Mouse (Mus musculus) limb, embryonic 11.5 days (tissue): Measurements from ENCODE around the gene Cox10. TPM values are rescaled to one million over a fixed set of nuclear protein-coding genes. Genes with fewer than 3 reads are reported as not detected.

Experiments used
- ATAC-seq: fragments of 200-750 bp; cut with Nextera tagmentation; 2 replicates; pipeline ENCODE4 v1.8.0; 2017; ENCODE audit warnings: low read depth; ENCODE audit not compliant: insufficient number of reproducible peaks, low FRiP score, low TSS enrichment
- DNase-seq: peaks from one replicate; pipeline ENCODE4 v3.0.0-alpha.2; 2015; ENCODE audit warnings: low spot score
- H3K27ac ChIP-seq: fragments of 300-500 bp; sonication (generic); replicated peaks from 2 replicates; pipeline ENCODE4 v1.5.1; 2014; ENCODE audit warnings: low read depth, mild to moderate bottlenecking, low read length
- H3K27me3 ChIP-seq: fragments of 300-500 bp; sonication (generic); 2 replicates; pipeline ENCODE4 v1.6.1; 2014; ENCODE audit warnings: mild to moderate bottlenecking, low read length, mixed read lengths; ENCODE audit not compliant: control insufficient read depth, insufficient read depth
- H3K36me3 ChIP-seq: fragments of 300-500 bp; sonication (generic); 2 replicates; pipeline ENCODE4 v1.6.1; 2014; ENCODE audit warnings: mild to moderate bottlenecking, low read length, moderate library complexity, mixed read lengths; ENCODE audit not compliant: control insufficient read depth, insufficient read depth
- H3K4me1 ChIP-seq: fragments of 300-500 bp; sonication (generic); 2 replicates; pipeline ENCODE4 v1.6.1; 2014; ENCODE audit warnings: low read length, mixed read lengths; ENCODE audit not compliant: control insufficient read depth, insufficient read depth
- H3K4me2 ChIP-seq: fragments of 300-500 bp; sonication (generic); 2 replicates; pipeline ENCODE4 v1.6.1; 2014; ENCODE audit warnings: low read depth, mild to moderate bottlenecking, moderate library complexity; ENCODE audit not compliant: severe bottlenecking
- H3K4me3 ChIP-seq: fragments of 300-500 bp; sonication (generic); 2 replicates; pipeline ENCODE4 v1.5.1; 2014; ENCODE audit warnings: low read depth, low read length
- H3K9ac ChIP-seq: fragments of 300-500 bp; sonication (generic); 2 replicates; pipeline ENCODE4 v1.6.1; 2014; ENCODE audit warnings: mild to moderate bottlenecking, low read length
- H3K9me3 ChIP-seq: fragments of 300-500 bp; sonication (generic); 2 replicates; pipeline ENCODE4 v1.6.1; 2016; ENCODE audit warnings: low read length; ENCODE audit not compliant: control insufficient read depth
- WGBS: fragments of 180-500 bp; shearing (Covaris S2); extraction: QIAGEN DNeasy Blood & Tissue Kit; methylation state at CpG from one replicate; pipeline ENCODE4 v1.1.7; 2014; 5-methylcytosine and 5-hydroxymethylcytosine counted together
- polyA plus RNA-seq: library from polyadenylated mRNA; unstranded; fragments of >200 nt; fragmentation: Nextera tagmentation; extraction: Ambion mirVana; gene quantifications from 2 replicates; pipeline ENCODE4 v1.2.1, GENCODE M21; 2014

Gene Cox10
- polyA plus RNA-seq, 1 experiment from 2014 or later = 30.7 TPM

GRCm38 (mm10) chr11:64002629-64003028 lies 76.6 kb downstream of the Cox10 start:
- Histone ChIP-seq H3K4me1 (peaks cover 24% of the 10 kb centered on the region), H3K4me3 (no peak overlapping the region), H3K9me3 (no peaks in the 10 kb centered on the region), H3K4me2 (no peak overlapping the region), H3K9ac (no peak overlapping the region), H3K27ac (no peak overlapping the region), H3K36me3 (no peaks in the 10 kb centered on the region), H3K27me3 (no peaks in the 10 kb centered on the region)
- no peak for ATAC-seq
- 91% methylated on average over 2 of the region's 2 CpGs for WGBS
- DNase-seq = no peak

- 71% methylated on average over 2 of the region's 2 CpGs for WGBS
- Histone ChIP-seq H3K36me3 (no peaks in the 10 kb centered on the region), H3K27me3 (no peaks in the 10 kb centered on the region)
Observed at GRCm38 (mm10) chr11:64001111-64001510, 78.2 kb downstream of the Cox10 start.

GRCm38 (mm10) chr11:64000200-64000794 lies 79.0 kb downstream of the Cox10 start:
- Histone ChIP-seq H3K9ac (no peak overlapping the region), H3K36me3 (no peaks in the 10 kb centered on the region), H3K4me3 (no peak overlapping the region), H3K27ac (no peak overlapping the region; the same call in 1 of the 2 replicates), H3K27me3 (no peaks in the 10 kb centered on the region), H3K9me3 (no peaks in the 10 kb centered on the region), H3K4me2 (no peak overlapping the region), H3K4me1 (peaks cover 24% of the 10 kb centered on the region)
- DNase-seq (no peak), ATAC-seq (no peak)
- 53% methylated on average over 5 of the region's 5 CpGs for WGBS

More at GRCm38 (mm10) chr11:64001111-64001510, 78.2 kb downstream of the Cox10 start:
- Histone ChIP-seq H3K27ac (no peak overlapping the region), H3K4me2 (no peak overlapping the region), H3K9me3 (no peaks in the 10 kb centered on the region), H3K4me1 (peaks cover 24% of the 10 kb centered on the region), H3K4me3 (no peak overlapping the region), H3K9ac (no peak overlapping the region)
- no peak for ATAC-seq
- no peak for DNase-seq

GRCm38 (mm10) chr11:63999431-63999830 lies 79.8 kb downstream of the Cox10 start:
- 70% methylated on average over 6 of the region's 6 CpGs for WGBS
- Histone ChIP-seq H3K27me3 (no peaks in the 10 kb centered on the region), H3K9ac (no peak overlapping the region), H3K4me1 (peaks cover 24% of the 10 kb centered on the region), H3K36me3 (no peaks in the 10 kb centered on the region), H3K9me3 (no peaks in the 10 kb centered on the region), H3K4me2 (no peak overlapping the region), H3K4me3 (no peak overlapping the region), H3K27ac (no peak overlapping the region)
- no peak for ATAC-seq
- DNase-seq = no peak

GRCm38 (mm10) chr11:63991958-63992357 lies 87.3 kb downstream of the Cox10 start:
- ATAC-seq (no peak), DNase-seq (no peak)
- H3K27me3 ChIP-seq = no peaks in the 10 kb centered on the region
- no peak overlapping the region for H3K4me3 ChIP-seq
- H3K4me2 ChIP-seq = no peak overlapping the region
- no peak overlapping the region for H3K9ac ChIP-seq
- H3K36me3 ChIP-seq = no peaks in the 10 kb centered on the region
- no peaks in the 10 kb centered on the region for H3K4me1 ChIP-seq
- no peaks in the 10 kb centered on the region for H3K9me3 ChIP-seq
- 80% methylated on average over 8 of the region's 8 CpGs for WGBS
- H3K27ac ChIP-seq = no peak overlapping the region

GRCm38 (mm10) chr11:63990759-63991158 lies 88.5 kb downstream of the Cox10 start:
- Histone ChIP-seq H3K27me3 (no peaks in the 10 kb centered on the region), H3K4me2 (no peak overlapping the region), H3K9me3 (no peaks in the 10 kb centered on the region), H3K9ac (no peak overlapping the region), H3K36me3 (no peaks in the 10 kb centered on the region), H3K4me3 (no peak overlapping the region), H3K4me1 (no peaks in the 10 kb centered on the region), H3K27ac (no peak overlapping the region)
- DNase-seq (no peak), ATAC-seq (no peak)
- 92% methylated on average over 7 of the region's 7 CpGs for WGBS

DNA sequence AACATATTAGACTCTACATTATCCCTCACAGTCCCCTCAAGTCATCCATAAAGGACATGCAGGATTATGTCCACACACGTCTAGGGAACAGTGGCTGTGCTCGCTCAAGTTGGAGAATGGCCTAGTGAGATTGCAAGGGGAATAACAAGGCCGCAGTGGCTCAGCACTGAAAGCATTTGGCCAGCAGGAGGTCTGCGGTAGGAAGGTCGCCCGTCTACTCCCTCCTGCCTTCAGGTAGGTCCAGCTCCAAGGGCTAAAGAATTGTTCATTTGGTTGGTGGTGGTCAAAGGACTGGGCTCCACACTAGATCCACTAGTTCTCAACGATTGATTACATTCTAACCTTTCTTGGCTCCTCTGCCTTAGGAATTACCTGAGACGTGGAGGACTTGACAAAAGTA lies 89.0 kb downstream of the Cox10 start:
- ATAC-seq = no peak
- 88% methylated on average over 8 of the region's 8 CpGs for WGBS
- H3K27ac ChIP-seq = no peak overlapping the region
- no peaks in the 10 kb centered on the region for H3K36me3 ChIP-seq
- H3K9ac ChIP-seq = no peak overlapping the region
- no peaks in the 10 kb centered on the region for H3K27me3 ChIP-seq
- no peaks in the 10 kb centered on the region for H3K9me3 ChIP-seq
- no peaks in the 10 kb centered on the region for H3K4me1 ChIP-seq
- H3K4me2 ChIP-seq = no peak overlapping the region
- DNase-seq = no peak
- no peak overlapping the region for H3K4me3 ChIP-seq

DNA sequence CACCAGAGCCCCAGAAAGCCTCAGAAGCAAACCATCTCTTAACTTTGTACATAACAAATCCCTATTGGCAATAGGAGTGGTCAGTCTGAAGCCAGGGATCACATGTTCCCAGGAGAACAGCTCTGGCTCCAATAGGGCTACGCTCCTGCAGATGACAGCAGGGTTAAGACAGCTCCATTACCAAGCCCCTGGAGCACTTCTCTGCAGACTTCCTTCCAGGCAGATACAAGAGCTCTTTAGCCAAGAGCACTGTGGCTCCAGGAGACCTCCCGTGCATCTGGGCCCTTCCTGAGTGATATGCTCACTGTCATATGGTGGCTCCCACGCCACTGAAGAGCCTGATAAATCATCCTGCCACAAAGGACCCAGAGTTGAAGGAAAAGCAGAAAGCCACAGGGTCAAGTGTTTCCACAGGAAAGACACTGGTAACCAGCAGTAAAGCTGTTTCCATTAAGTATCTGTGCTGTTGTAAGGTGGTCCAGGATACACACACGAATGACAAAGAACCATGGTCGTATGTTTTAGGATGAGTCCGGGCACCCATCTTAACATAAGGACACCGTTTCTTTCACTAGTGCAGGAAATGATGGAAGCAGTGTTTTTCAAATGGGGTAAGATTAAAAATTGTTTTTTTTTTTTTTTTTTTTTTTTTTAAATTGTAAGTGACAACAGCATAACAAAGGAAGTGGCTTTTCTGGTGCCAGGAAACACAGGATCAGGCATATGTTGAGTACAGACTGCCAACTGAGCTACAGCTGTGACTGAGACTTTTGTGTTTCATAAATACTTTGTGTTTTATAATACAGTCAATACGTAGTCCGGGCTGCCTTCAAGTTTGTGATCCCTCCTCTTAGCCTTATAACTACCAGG lies 90.0 kb downstream of the Cox10 start:
- Histone ChIP-seq H3K9ac (no peak overlapping the region), H3K4me1 (no peaks in the 10 kb centered on the region), H3K36me3 (no peaks in the 10 kb centered on the region), H3K4me3 (no peak overlapping the region), H3K27ac (no peak overlapping the region), H3K4me2 (no peak overlapping the region), H3K9me3 (no peaks in the 10 kb centered on the region), H3K27me3 (no peaks in the 10 kb centered on the region)
- WGBS = 75% methylated on average over 9 of the region's 9 CpGs
- no peak for ATAC-seq
- no peak for DNase-seq
